Mouse (Mus musculus): ENCODE results near the gene Ugt1a1.

DNA sequence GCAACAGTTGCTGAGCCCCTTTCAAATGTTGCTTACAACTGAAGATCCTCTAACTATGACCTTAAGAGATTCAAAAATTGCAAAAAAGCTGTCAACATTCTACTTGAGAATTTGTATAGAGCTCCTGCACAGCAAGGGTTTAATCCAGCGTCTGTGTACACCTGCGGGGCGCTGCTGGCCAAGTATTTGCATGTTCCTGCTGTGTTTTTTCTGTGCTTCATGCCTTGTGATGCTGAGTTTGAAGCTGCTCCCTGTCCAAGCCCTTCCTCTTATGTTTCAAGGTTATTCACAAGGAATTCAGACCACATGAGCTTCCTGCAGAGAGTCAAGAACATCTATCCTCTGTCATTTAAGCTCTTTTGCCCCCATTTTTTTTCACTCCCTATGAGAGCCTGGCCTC lies 19.6 kb upstream of the Ugt1a1 start:
- no peak for TF ChIP-seq CTCF (IDR thresholded peaks at IDR 0.05; ENCODE audit: low read depth)
- no peak for TF ChIP-seq EP300 (IDR thresholded peaks at IDR 0.05; ENCODE audit: low read depth)

Data from liver, embryonic 14.5 days (tissue).